Mouse (Mus musculus) brain, embryonic 18.5 days (tissue): ENCODE measurements around the gene Esrrg.
A peak's percentile ranks its signal among the peaks of the same experiment; 100 is the strongest.

ENCODE experiments used
- DNase-seq: peaks from one replicate; pipeline ENCODE4 v3.0.0-alpha.2; 2012; ENCODE audit warnings: low read depth, low spot score

Gene Esrrg

DNA sequence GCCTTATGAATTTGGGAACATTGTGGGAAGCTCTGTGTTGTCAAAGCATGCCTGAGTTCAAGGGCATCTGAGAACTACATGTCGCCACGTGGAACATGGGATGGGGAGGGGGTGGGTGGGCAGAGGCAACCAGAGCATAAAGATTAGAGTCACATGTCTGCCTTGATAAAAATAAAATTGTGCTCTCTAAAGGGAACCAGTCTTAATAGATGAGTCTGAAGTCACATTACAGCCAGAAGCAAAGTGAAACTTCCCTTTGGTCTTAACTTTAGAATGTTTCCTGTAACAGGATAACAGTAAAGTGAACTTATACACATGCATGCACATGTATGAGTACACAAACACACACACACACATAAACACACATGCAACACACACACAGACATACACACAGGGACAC, 545.1 kb downstream of the Esrrg start:
- no peak for DNase-seq

DNA sequence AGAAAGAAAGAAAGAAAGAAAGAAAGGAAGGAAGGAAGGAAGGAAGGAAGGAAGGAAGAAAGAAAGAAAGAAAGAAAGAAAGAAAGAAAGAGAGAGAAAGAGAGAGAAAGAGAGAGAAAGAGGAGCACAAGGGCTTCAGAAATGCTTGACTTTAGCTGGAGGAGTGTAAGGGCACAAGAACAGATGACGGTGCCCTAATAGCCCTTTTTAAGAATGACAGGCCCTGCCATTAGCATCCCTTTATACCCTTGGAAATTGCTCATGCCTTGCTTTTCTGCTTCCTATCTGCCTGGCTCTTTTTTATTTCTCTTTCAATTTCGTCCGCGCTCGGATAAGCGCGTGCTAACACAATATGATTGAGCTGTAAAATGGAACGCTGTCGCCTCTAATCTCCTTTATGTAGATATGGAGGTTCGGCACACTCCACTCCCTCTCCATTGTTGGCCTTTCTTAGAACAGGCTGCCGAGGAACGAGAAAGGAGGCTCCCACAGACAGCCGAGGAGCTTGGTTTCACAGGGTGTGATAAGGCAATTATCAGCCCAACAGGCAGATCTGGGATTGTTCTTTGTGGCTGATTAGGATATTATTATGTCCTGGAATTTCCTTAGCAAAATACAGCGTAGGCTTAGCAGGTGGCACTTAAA, 546.0 kb downstream of the Esrrg start:
- no peak for DNase-seq

DNA sequence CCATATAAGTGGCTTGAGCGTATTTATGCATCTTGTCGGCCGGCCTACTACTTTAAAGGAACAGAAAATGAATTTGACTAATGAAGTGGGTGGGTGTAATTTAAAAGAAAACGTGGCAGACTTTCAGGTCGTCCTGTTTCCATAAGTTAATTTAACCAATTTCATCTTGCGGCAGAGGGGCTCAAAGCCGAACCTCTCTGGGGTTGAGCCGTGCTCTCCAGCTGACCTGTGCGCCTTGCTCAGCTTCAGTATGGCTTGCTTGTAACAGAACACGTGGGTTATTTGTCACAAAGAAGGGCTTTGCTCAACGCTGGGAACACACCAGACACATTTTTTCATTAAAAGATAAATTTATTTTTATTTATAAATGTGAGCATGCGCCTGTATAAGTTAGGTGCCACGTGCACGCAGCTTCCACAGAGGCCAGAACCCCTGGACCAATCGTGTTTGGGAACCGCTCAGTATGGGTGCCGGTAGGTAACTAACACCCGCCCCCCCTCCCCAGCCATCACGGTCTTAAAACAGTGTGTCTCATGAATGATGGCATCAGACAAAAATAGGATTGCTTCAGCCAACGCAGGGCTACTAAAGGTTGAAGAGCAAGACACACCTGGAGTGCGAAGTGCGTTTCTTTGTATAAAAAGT, 546.7 kb downstream of the Esrrg start:
- no peak for DNase-seq

DNA sequence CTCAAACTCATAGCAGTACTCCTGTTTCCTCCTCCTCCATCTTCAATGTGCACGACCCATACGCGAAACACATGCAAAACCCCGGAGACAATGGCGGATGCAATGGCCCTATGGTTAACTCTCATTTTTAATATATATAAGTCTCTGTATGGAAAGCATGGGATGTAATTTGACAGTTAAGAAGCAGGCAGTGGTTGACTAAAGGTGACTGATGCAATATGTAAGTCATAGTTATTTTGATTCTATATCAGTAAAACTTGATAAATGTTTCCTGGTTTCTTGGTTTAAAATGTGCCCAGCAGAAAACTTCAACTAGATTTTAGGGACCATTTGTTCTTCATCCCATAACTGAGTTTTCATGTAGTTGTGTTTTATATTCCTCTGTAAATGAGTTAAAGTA, 547.9 kb downstream of the Esrrg start:
- DNase-seq: no peak

DNA sequence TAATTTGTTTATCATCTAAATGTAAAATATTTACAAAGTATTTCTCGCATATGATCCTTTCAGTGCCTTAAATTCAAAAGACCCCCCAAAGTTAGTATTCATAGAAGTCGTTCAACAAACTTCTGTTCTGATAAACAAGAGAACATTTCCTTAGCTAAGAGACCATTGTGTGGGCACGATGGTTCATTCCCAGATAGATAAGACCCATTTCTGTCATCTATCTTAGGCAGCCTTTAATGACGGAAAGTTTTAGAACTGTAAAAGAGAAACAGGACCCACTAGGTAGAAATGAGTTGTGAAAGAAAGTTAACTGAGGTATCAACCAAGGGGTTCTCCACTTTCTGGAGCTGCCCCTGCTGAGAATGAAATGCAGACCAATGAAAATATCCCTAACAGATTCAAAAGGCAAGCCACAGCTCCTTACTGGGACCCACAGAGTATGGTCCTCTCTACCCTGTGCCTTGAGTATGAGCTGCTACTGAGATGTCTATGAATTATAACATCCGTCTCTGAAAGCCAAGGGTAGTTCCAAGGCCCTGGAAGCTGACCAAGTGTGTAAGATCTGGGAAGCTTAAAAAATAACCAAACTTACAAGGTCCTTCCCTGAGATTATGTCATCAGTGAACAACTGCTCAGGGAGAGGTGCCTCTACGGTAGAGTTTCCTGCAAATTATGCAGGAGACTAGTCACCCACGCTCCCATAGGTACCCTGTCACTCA, 548.8 kb downstream of the Esrrg start:
- DNase-seq: no peak

- no peak for DNase-seq
Observed at GRCm38 (mm10) chr1:188158675-188159074, 550.1 kb downstream of the Esrrg start.

GRCm38 (mm10) chr1:188159108-188159507, 550.5 kb downstream of the Esrrg start:
- no peak for DNase-seq

GRCm38 (mm10) chr1:188163058-188163457, 554.5 kb downstream of the Esrrg start:
- DNase-seq: no peak

- no peak for DNase-seq
Observed at GRCm38 (mm10) chr1:188164251-188164650, 555.7 kb downstream of the Esrrg start.

- no peak for DNase-seq
Observed at GRCm38 (mm10) chr1:188173859-188174258, 565.3 kb downstream of the Esrrg start.

- no peak for DNase-seq
Observed at GRCm38 (mm10) chr1:188182951-188183350, 574.4 kb downstream of the Esrrg start.

GRCm38 (mm10) chr1:188186440-188187117, 578.0 kb downstream of the Esrrg start:
- DNase-seq: no peak

DNA sequence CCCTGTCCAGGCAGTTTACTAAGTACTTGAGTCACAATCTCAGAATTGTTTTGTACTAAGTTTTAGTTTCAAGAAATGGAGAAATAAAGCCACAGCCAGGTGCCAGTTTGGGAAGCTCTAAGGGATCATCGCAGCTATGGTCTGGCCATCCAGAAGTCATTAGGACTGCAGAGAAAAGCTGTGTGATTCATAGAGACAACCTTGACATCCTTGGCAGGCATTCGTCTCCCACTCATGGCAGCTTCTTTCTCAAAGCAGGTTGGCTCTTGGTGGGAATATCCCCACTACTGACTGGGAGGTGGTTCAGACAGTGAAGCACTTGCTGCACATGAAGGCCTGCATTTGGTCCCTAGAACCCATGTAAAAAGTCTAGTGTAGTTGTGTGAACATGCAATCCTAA, 584.4 kb downstream of the Esrrg start:
- DNase-seq: no peak

GRCm38 (mm10) chr1:188207421-188207820, 598.8 kb downstream of the Esrrg start:
- no peak for DNase-seq

- DNase-seq: no peak
Observed at GRCm38 (mm10) chr1:188209025-188209424, 600.4 kb downstream of the Esrrg start.

- DNase-seq: peak; percentile 8
Observed at GRCm38 (mm10) chr1:188214885-188215611, 606.5 kb downstream of the Esrrg start.

DNA sequence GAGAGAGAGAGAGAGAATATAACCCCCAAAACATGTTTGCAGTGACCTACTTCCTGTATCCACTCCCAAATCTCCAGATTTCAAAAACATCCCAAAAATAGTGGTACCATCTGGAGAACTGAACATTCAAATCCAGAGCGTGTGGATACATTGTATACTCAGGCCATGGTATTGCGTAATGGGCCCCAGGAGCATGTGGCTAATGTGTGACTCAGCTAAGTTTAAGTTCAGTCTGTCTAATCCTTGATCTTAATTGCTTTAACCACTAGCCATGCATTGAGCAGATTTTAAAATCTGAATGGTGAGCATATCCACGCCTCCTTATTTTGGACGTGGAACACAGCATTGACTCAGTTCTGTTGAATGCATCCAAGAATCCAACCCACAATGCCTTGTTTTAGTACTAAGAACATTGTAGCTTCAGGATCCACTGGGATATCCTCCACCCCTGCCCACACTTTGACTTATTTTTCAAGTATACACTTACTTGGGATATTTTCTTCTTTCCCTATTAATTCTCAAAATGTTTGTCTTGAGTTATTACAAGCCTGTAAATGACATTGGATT, 612.7 kb downstream of the Esrrg start:
- no peak for DNase-seq

GRCm38 (mm10) chr1:188233036-188233724, 624.6 kb downstream of the Esrrg start:
- DNase-seq: no peak

DNA sequence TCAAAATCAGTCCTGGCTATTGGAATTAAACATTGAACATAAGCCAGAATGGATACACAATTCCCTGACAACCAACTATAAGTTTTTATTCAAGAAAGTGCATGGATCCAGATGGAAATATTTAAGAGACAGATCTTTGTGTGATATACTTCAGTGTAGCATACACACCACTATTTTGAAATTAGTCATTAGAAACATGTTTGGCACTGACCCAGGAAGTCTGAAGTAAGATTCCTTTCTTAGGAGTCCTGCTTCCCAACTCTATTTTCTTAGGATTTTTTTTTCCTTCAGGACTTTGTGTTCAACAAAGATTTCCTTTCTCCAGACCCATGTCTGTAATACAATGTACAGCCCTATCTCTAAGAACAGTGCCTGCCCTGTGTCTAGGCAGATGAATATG, 630.0 kb downstream of the Esrrg start:
- DNase-seq: no peak

DNA sequence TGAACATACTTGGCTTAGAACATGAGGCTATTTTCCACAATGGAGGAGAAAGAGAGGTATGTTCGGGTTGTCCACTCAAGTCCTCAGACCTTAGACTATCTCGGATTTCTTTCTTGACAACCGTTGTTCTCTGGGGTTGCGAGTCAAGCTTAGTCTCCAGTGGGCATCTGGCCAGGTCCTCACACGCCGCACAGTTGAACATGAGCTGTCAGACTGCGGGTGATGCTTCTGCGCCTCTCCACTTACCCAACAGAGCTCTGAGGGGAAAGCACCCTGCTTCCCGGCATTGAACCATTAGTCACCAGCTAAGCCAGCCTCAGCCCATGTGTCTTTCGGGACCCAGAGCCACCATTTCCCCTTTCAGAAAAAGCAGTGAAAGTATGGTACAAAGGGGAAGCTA, 633.2 kb downstream of the Esrrg start:
- no peak for DNase-seq

- no peak for DNase-seq
Observed at GRCm38 (mm10) chr1:188257500-188257899, 648.9 kb downstream of the Esrrg start.
